Mouse (Mus musculus): ENCODE data around the gene Rpl22. TPM values are rescaled to one million over a fixed set of nuclear protein-coding genes. Genes with fewer than 3 reads are reported as not detected.
A peak's percentile ranks its signal among the peaks of the same experiment; 100 is the strongest.

The Rpl22 gene
- total RNA-seq, 2 experiments from 2014 or later: 2,467 to 3,890 TPM

DNA sequence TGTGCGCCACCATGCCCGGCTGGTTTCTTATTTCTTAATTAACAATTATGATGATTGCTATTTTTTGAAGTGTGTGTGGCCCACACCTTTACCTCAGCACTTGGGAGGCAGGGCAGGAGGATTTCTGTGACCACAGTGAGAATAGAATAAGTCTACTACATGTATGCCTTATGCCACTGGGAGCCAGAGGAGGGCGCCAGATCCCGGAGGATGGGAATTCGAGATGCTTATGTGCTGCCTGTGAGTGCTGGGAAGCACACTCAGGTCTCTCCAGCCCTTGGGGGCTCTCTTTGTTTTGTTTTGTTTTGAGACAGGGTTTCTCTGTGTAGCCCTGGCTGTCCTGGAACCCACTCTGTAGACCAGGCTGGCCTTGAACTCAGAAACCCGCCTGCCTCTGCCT is 3.1 kb downstream of the Rpl22 start:
- ATAC-seq (replicated peaks; ENCODE audit: low FRiP score, low TSS enrichment, poor library complexity, severe bottlenecking): no peak

DNA sequence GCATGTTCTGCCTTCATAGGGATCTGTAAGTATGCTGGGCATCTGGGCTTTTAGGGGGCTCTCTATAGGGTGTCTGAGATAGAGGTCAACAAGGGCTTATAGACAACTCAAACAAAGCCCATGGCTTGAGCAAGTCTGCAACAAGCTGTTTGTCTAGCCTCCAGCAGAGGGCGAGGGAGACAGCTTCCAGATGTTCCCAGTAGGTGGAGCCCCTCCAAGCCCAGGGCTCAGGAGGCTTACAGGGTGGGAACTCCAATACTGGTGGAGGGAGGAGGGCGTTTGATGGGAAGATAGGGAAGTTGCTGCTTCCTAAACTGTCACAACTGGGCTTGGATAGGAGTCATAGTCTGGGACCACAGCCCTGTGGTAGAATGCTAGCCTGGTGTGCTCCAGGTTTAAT is 7.4 kb downstream of the Rpl22 start:
- ATAC-seq (replicated peaks; ENCODE audit: low FRiP score, low TSS enrichment, poor library complexity, severe bottlenecking): peak; percentile 79

DNA sequence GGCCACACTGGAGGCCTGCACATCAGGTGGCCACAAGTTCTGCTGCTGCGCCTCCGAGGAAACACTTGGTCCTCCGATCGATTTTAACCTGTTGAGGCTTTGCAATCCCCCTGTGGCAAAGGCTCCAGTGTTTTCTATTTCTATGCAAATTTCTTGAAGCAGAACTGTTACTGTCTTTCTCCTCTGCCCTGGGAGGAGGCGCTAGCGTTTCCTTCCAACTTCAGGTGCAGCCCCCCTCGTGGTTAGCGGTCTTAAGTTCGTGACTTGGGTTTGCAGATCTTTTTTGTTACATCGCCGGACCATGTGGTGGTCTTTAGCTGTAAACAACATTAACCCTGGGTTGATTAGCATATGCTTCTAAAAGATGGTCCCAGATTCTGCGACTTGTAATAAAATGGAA is 8.0 kb downstream of the Rpl22 start:
- no peak for ATAC-seq (replicated peaks; ENCODE audit: low FRiP score, low TSS enrichment, poor library complexity, severe bottlenecking)

DNA sequence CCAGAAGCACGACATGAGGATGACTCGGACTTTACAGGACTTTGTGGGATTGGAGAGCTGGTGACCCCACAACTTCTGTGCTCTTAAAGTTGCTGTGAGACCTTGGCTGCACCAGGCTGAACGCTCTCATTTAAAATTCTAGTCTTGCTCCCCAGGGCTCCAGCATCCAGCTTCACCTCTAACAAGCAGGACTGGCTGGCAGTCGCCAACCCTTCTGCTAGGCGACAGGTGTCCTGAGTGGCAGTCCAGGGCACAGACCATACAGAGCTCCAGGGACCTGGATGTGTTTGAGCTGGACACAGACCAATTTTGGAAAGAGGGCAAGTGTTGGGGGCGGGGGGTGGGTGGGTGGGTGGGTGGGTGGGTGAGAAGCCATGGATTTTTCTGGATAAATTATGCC is 12.2 kb downstream of the Rpl22 start:
- ATAC-seq (replicated peaks; ENCODE audit: low FRiP score, low TSS enrichment, poor library complexity, severe bottlenecking): no peak

DNA sequence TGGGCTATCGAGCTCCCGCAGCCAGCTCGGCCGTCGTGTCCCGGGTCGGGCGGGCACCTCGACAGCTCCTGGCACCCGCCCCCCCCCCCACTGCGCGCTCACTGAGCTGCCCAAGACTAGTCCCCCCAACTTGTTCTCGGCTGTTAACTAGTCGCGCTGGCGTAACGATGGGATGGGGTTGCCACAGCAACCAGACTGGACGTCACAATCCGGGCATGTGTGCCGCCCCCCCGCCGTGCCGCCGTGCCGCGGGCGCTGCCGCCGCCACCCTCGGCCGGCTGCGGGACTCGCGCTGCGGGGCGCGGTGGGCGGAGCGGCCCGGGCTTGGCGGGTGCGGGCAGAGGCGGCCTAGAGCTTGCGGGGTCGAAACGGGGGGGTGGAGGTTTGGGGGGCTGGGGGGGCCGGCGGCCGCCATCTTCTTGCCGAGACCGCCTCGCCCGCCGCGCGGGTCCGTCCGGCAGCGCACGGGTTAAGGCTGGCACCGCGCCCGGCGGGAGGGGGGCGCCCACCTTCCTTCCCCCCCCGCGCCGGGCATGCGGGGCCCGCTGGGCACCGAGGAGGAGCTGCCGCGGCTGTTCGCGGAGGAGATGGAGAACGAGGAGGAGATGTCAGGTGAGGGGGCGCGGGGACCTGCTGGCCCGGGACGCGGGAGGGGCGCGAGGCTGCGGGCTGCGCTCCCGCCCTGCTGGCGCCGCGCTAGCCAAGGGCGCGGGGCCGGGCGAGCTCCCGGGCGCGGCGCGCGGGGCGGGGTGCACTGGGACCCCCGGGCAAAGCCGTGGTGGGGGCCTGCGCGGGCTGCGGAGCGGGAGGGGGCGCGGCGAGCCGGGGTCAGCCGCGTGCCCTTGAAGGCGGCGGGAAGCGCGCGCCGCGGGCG is 13.1 kb downstream of the Rpl22 start, which contains the start of gene Chd5:
Gene Chd5 (plus strand): TSS at position 233 of the 874 bp plus-strand sequence.
- no peak for ATAC-seq (replicated peaks; ENCODE audit: low FRiP score, low TSS enrichment, poor library complexity, severe bottlenecking)

DNA sequence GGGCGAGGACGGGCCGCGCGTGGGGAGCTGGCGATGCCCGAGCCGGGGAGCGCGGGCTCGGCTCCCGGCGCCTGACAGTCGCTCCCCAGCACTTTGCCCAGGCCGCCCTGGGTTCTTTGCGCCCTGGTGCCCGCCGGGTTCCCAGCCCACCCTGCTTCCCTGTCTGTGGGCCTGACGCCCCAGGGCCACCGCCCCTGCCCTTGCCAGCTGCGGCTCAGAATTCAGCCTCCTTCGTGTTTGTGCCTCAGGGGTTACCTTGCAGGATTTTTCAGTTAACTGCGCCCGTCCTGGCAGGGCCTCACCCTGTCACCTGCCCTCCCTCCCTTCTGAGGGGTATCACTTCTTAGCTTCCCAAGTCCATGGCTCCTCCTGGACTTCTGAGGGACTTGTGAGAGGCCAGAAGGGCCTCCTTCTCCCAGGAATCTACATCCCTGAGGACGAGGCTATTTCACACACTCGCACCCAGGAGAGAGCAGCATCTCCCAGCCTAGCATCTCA is 13.8 kb downstream of the Rpl22 start:
- ATAC-seq (replicated peaks; ENCODE audit: low FRiP score, low TSS enrichment, poor library complexity, severe bottlenecking): no peak

GRCm38 (mm10) chr4:152340584-152341284 is 15.2 kb downstream of the Rpl22 start:
- ATAC-seq (replicated peaks; ENCODE audit: low FRiP score, low TSS enrichment, poor library complexity, severe bottlenecking): peak; percentile 52

- ATAC-seq (replicated peaks; ENCODE audit: low FRiP score, low TSS enrichment, poor library complexity, severe bottlenecking): 0 out of 2 replicates have a peak, but pooled peaks have one; percentile 41
Measured at GRCm38 (mm10) chr4:152343296-152343695, 17.8 kb downstream of the Rpl22 start.

- ATAC-seq (replicated peaks; ENCODE audit: low FRiP score, low TSS enrichment, poor library complexity, severe bottlenecking): no peak
Measured at GRCm38 (mm10) chr4:152344651-152345050, 19.1 kb downstream of the Rpl22 start.

GRCm38 (mm10) chr4:152345120-152345889 is 19.8 kb downstream of the Rpl22 start:
- no peak for ATAC-seq (replicated peaks; ENCODE audit: low FRiP score, low TSS enrichment, poor library complexity, severe bottlenecking)

- ATAC-seq (replicated peaks; ENCODE audit: low FRiP score, low TSS enrichment, poor library complexity, severe bottlenecking): no peak
Measured at GRCm38 (mm10) chr4:152349837-152350381, 24.4 kb downstream of the Rpl22 start.

GRCm38 (mm10) chr4:152350722-152351421 is 25.3 kb downstream of the Rpl22 start:
- no peak for ATAC-seq (replicated peaks; ENCODE audit: low FRiP score, low TSS enrichment, poor library complexity, severe bottlenecking)

- ATAC-seq (replicated peaks; ENCODE audit: low FRiP score, low TSS enrichment, poor library complexity, severe bottlenecking): 0 out of 2 replicates have a peak, but pooled peaks have one; percentile 36
Measured at GRCm38 (mm10) chr4:152351422-152352305, 26.1 kb downstream of the Rpl22 start.

DNA sequence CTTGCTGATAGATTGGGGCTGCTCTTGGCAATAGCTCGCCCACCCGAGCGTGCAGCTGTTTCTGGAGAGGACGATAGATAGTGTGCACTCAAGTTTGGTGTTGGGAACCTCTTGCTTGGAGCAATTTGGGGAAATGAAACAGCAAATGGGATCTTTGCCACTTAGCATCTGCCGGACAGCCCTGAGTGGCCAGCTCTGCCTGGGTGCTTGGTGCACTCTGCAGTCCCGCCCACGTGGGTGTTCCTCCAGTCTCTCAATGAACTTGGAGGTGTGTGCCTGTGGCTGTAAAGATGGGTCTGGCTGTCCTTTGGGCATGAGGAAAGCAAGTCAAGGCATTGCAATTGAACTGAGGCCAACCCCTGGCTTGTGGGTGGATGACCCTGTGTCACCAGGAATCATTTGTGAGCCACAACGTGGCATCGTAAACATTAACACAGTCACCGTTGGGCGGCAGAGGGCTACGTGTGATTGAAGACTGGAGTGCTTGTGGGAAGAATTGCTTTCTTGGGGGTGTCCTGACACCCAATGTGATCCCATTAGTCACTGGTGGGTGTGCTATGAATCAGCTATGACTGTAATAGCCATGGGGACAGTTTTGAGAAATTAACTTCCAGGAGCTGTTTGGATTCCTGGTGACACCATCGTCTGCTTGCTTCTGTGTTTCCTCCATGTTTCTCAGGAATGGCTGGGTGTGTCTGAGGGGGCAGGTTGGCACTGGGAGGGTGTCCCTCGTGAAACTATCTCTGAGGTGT is 28.5 kb downstream of the Rpl22 start:
- no peak for ATAC-seq (replicated peaks; ENCODE audit: low FRiP score, low TSS enrichment, poor library complexity, severe bottlenecking)

- ATAC-seq (replicated peaks; ENCODE audit: low FRiP score, low TSS enrichment, poor library complexity, severe bottlenecking): no peak
Measured at GRCm38 (mm10) chr4:152355672-152356071, 30.1 kb downstream of the Rpl22 start.

GRCm38 (mm10) chr4:152359700-152360099 is 34.2 kb downstream of the Rpl22 start:
- no peak for ATAC-seq (replicated peaks; ENCODE audit: low FRiP score, low TSS enrichment, poor library complexity, severe bottlenecking)

- peak; percentile 80 for ATAC-seq (replicated peaks; ENCODE audit: low FRiP score, low TSS enrichment, poor library complexity, severe bottlenecking)
Measured at GRCm38 (mm10) chr4:152360855-152361254, 35.3 kb downstream of the Rpl22 start.
